Mouse (Mus musculus) intestine, embryonic 16.5 days (tissue): ENCODE measurements around the gene Ppp2r1b. TPM values are rescaled to one million over a fixed set of nuclear protein-coding genes. Genes with fewer than 3 reads are reported as not detected.

Experiments
- ATAC-seq: fragments of 200-750 bp; cut with Nextera tagmentation; 2 replicates; pipeline ENCODE4 v1.8.0; 2017; ENCODE audit warnings: moderate TSS enrichment, moderate library complexity
- H3K27ac ChIP-seq: fragments of 300-500 bp; sonication (generic); 2 replicates; pipeline ENCODE4 v1.5.1; 2014; ENCODE audit warnings: mild to moderate bottlenecking, low read length
- H3K27me3 ChIP-seq: fragments of 300-500 bp; sonication (generic); replicated peaks from 2 replicates; pipeline ENCODE4 v1.6.1; 2014; ENCODE audit warnings: low read length, control low read depth, mixed read lengths; ENCODE audit not compliant: control insufficient read depth, insufficient read depth
- H3K36me3 ChIP-seq: fragments of 300-500 bp; sonication (generic); 2 replicates; pipeline ENCODE4 v1.6.1; 2014; ENCODE audit warnings: low read length, control low read depth; ENCODE audit not compliant: control insufficient read depth, insufficient read depth
- H3K4me1 ChIP-seq: fragments of 300-500 bp; sonication (generic); 2 replicates; pipeline ENCODE4 v1.6.1; 2014; ENCODE audit warnings: low read length, control low read depth, mixed read lengths; ENCODE audit not compliant: control insufficient read depth, insufficient read depth
- H3K4me2 ChIP-seq: fragments of 300-500 bp; sonication (generic); 2 replicates; pipeline ENCODE4 v1.6.1; 2014; ENCODE audit warnings: low read depth, low read length, control low read depth
- H3K4me3 ChIP-seq: fragments of 300-500 bp; sonication (generic); 2 replicates; pipeline ENCODE4 v1.5.1; 2014; ENCODE audit warnings: mild to moderate bottlenecking, low read length
- H3K9ac ChIP-seq: fragments of 300-500 bp; sonication (generic); 2 replicates; pipeline ENCODE4 v1.6.1; 2014; ENCODE audit warnings: low read depth, low read length
- H3K9me3 ChIP-seq: fragments of 300-500 bp; sonication (generic); 2 replicates; pipeline ENCODE4 v1.6.1; 2016; ENCODE audit warnings: low read length, control low read depth; ENCODE audit not compliant: control insufficient read depth
- WGBS: fragments of 180-500 bp; shearing (Covaris S2); extraction: QIAGEN DNeasy Blood & Tissue Kit; methylation state at CpG from one replicate; pipeline ENCODE4 v1.1.7; 2014; 5-methylcytosine and 5-hydroxymethylcytosine counted together
- polyA plus RNA-seq: library from polyadenylated mRNA; unstranded; fragments of >200 nt; fragmentation: Nextera tagmentation; extraction: Ambion mirVana; gene quantifications from 2 replicates; pipeline ENCODE4 v1.2.1, GENCODE M21; 2015

Gene Ppp2r1b
- polyA plus RNA-seq, 1 experiment from 2014 or later, result 63.9 TPM

GRCm38 (mm10) chr9:50941804-50942401 is 96.8 kb downstream of the Ppp2r1b start:
- Histone ChIP-seq H3K4me1 (no peaks in the 10 kb centered on the region), H3K4me2 (no peak overlapping the region), H3K9ac (no peak overlapping the region), H3K36me3 (no peaks in the 10 kb centered on the region), H3K9me3 (no peaks in the 10 kb centered on the region), H3K4me3 (no peak overlapping the region), H3K27me3 (no peaks in the 10 kb centered on the region), H3K27ac (no peak overlapping the region)
- WGBS, result 65% methylated on average over 3 of the region's 3 CpGs
- ATAC-seq, result no peak

- H3K9me3 ChIP-seq, result no peaks in the 10 kb centered on the region
- WGBS, result 88% methylated on average over 2 of the region's 2 CpGs
- H3K9ac ChIP-seq, result no peak overlapping the region
- H3K4me1 ChIP-seq, result no peaks in the 10 kb centered on the region
- no peak for ATAC-seq
- H3K27me3 ChIP-seq, result no peaks in the 10 kb centered on the region
- H3K36me3 ChIP-seq, result no peaks in the 10 kb centered on the region
- H3K4me2 ChIP-seq, result no peak overlapping the region
- no peak overlapping the region for H3K4me3 ChIP-seq
- no peak overlapping the region for H3K27ac ChIP-seq
Measured at GRCm38 (mm10) chr9:50942711-50943110, 97.6 kb downstream of the Ppp2r1b start.

Other genes starting within 250 kb of the Ppp2r1b start
- 686 and 728 TPM in 2 replicates for gene Sdhd, start 241.5 kb upstream of the Ppp2r1b start, polyA plus RNA-seq
- gene Timm8b, start 241.4 kb upstream of the Ppp2r1b start, polyA plus RNA-seq, result 296 and 314 TPM in 2 replicates
- 2.2 and 2.4 TPM in 2 replicates for gene Pih1d2, start 228.0 kb upstream of the Ppp2r1b start, polyA plus RNA-seq
- gene Nkapd1, start 227.8 kb upstream of the Ppp2r1b start, polyA plus RNA-seq, result 13.8 and 17.1 TPM in 2 replicates
- gene Dlat, start 185.5 kb upstream of the Ppp2r1b start, polyA plus RNA-seq, result 61.0 and 63.7 TPM in 2 replicates
- gene Dixdc1, start 105.8 kb upstream of the Ppp2r1b start, polyA plus RNA-seq, result 4.8 TPM in 2 replicates
- gene 2310030G06Rik, start 98.8 kb upstream of the Ppp2r1b start, polyA plus RNA-seq, result 21.3 and 23.5 TPM in 2 replicates
- 62.8 and 63.6 TPM in 2 replicates for gene Cryab, start 94.0 kb upstream of the Ppp2r1b start, polyA plus RNA-seq
- 5.0 TPM in 2 replicates for gene Hspb2, start 92.9 kb upstream of the Ppp2r1b start, polyA plus RNA-seq
- gene Fdxacb1, start 77.1 kb upstream of the Ppp2r1b start, polyA plus RNA-seq, result 12.6 and 13.0 TPM in 2 replicates
- 39.1 and 42.9 TPM in 2 replicates for gene Alg9, start 70.3 kb upstream of the Ppp2r1b start, polyA plus RNA-seq
- 28.9 and 33.0 TPM in 2 replicates for gene 1110032A03Rik, start 69.8 kb upstream of the Ppp2r1b start, polyA plus RNA-seq
- gene Sik2, start 163.8 kb downstream of the Ppp2r1b start, polyA plus RNA-seq, result 12.7 and 13.6 TPM in 2 replicates
- gene Btg4, start 215.6 kb downstream of the Ppp2r1b start, polyA plus RNA-seq, result not detected in 2 replicates
- gene Layn, start 231.8 kb downstream of the Ppp2r1b start, polyA plus RNA-seq, result 3.2 and 3.3 TPM in 2 replicates